Mouse (Mus musculus) forebrain, embryonic 16.5 days (tissue): Measurements from ENCODE around the gene Fibcd1. TPM values are rescaled to one million over a fixed set of nuclear protein-coding genes. Genes with fewer than 3 reads are reported as not detected.

Experiments used
- ATAC-seq: fragments of 200-750 bp; cut with Nextera tagmentation; 2 replicates; pipeline ENCODE4 v1.8.0; 2017; ENCODE audit warnings: mild to moderate bottlenecking, moderate library complexity
- H3K27ac ChIP-seq: fragments of 300-500 bp; sonication (generic); 2 replicates; pipeline ENCODE4 v1.5.1; 2014; ENCODE audit warnings: low read length, control low read depth
- H3K27me3 ChIP-seq: fragments of 300-500 bp; sonication (generic); replicated peaks from 2 replicates; pipeline ENCODE4 v1.6.1; 2014; ENCODE audit warnings: low read length; ENCODE audit not compliant: control insufficient read depth, insufficient read depth
- H3K36me3 ChIP-seq: fragments of 300-500 bp; sonication (generic); 2 replicates; pipeline ENCODE4 v1.6.1; 2014; ENCODE audit not compliant: control insufficient read depth, insufficient read depth
- H3K4me1 ChIP-seq: fragments of 300-500 bp; sonication (generic); replicated peaks from 2 replicates; pipeline ENCODE4 v1.6.1; 2014; ENCODE audit warnings: low read length; ENCODE audit not compliant: control insufficient read depth, insufficient read depth
- H3K4me2 ChIP-seq: fragments of 300-500 bp; sonication (generic); 2 replicates; pipeline ENCODE4 v1.6.1; 2014; ENCODE audit warnings: mild to moderate bottlenecking, low read length, control low read depth
- H3K4me3 ChIP-seq: fragments of 300-500 bp; sonication (generic); replicated peaks from 2 replicates; pipeline ENCODE4 v1.5.1; 2014; ENCODE audit warnings: mild to moderate bottlenecking, low read length, control low read depth
- H3K9ac ChIP-seq: fragments of 300-500 bp; sonication (generic); replicated peaks from 2 replicates; pipeline ENCODE4 v1.6.1; 2014; ENCODE audit warnings: low read depth, low read length, control low read depth
- H3K9me3 ChIP-seq: fragments of 300-500 bp; sonication (generic); 2 replicates; pipeline ENCODE4 v1.6.1; 2016; ENCODE audit warnings: low read length; ENCODE audit not compliant: control insufficient read depth
- WGBS: fragments of 180-500 bp; shearing (Covaris S2); extraction: QIAGEN DNeasy Blood & Tissue Kit; methylation state at CpG from one replicate; pipeline ENCODE4 v1.1.7; 2014; 5-methylcytosine and 5-hydroxymethylcytosine counted together
- polyA plus RNA-seq: library from polyadenylated mRNA; unstranded; fragments of >200 nt; fragmentation: Nextera tagmentation; extraction: Ambion mirVana; gene quantifications from 2 replicates; pipeline ENCODE4 v1.2.1, GENCODE M21; 2015

The Fibcd1 gene
- polyA plus RNA-seq, 1 experiment from 2014 or later: 4.2 TPM

- H3K4me1 ChIP-seq: no peaks in the 10 kb centered on the region
- 76% methylated on average over 17 of the region's 17 CpGs for WGBS
- H3K9me3 ChIP-seq: no peaks in the 10 kb centered on the region
- H3K27me3 ChIP-seq: peaks cover 16% of the 10 kb centered on the region
- H3K36me3 ChIP-seq: no peaks in the 10 kb centered on the region
- H3K4me3 ChIP-seq: no peak overlapping the region
- H3K9ac ChIP-seq: no peak overlapping the region
- H3K27ac ChIP-seq: no peak overlapping the region
- no peak for ATAC-seq
- H3K4me2 ChIP-seq: no peak overlapping the region
Observed at GRCm38 (mm10) chr2:31878610-31879009, 32.8 kb upstream of the Fibcd1 start.

- no peak overlapping the region for H3K4me3 ChIP-seq
- H3K36me3 ChIP-seq: no peaks in the 10 kb centered on the region
- H3K9ac ChIP-seq: no peak overlapping the region
- H3K4me2 ChIP-seq: no peak overlapping the region
- H3K27ac ChIP-seq: no peak overlapping the region
- peaks cover 11% of the 10 kb centered on the region; the same call in 1 of the 2 replicates for H3K27me3 ChIP-seq
- H3K4me1 ChIP-seq: no peaks in the 10 kb centered on the region
- no peak for ATAC-seq
- no peaks in the 10 kb centered on the region for H3K9me3 ChIP-seq
- WGBS: 9% methylated on average over 12 of the region's 12 CpGs
Observed at GRCm38 (mm10) chr2:31876446-31876845, 30.6 kb upstream of the Fibcd1 start.

- H3K27ac ChIP-seq: no peak overlapping the region
- no peak overlapping the region for H3K4me3 ChIP-seq
- no peaks in the 10 kb centered on the region for H3K9me3 ChIP-seq
- no peaks in the 10 kb centered on the region for H3K4me1 ChIP-seq
- peaks cover 9% of the 10 kb centered on the region; the same call in 1 of the 2 replicates for H3K27me3 ChIP-seq
- no peak for ATAC-seq
- 66% methylated on average over 26 of the region's 26 CpGs for WGBS
- no peak overlapping the region for H3K9ac ChIP-seq
- no peak overlapping the region for H3K4me2 ChIP-seq
- H3K36me3 ChIP-seq: no peaks in the 10 kb centered on the region
Observed at GRCm38 (mm10) chr2:31874290-31874855, 28.6 kb upstream of the Fibcd1 start.

GRCm38 (mm10) chr2:31870683-31871082 lies 24.9 kb upstream of the Fibcd1 start:
- 71% methylated on average over 3 of the region's 3 CpGs for WGBS
- H3K4me3 ChIP-seq: no peak overlapping the region
- H3K9me3 ChIP-seq: no peaks in the 10 kb centered on the region
- no peak overlapping the region for H3K4me2 ChIP-seq
- H3K36me3 ChIP-seq: no peaks in the 10 kb centered on the region
- H3K9ac ChIP-seq: no peak overlapping the region
- peaks cover under 1% of the 10 kb centered on the region; the same call in 1 of the 2 replicates for H3K4me1 ChIP-seq
- H3K27ac ChIP-seq: no peak overlapping the region
- ATAC-seq: no peak
- H3K27me3 ChIP-seq: peaks cover 2% of the 10 kb centered on the region; the same call in 1 of the 2 replicates

DNA sequence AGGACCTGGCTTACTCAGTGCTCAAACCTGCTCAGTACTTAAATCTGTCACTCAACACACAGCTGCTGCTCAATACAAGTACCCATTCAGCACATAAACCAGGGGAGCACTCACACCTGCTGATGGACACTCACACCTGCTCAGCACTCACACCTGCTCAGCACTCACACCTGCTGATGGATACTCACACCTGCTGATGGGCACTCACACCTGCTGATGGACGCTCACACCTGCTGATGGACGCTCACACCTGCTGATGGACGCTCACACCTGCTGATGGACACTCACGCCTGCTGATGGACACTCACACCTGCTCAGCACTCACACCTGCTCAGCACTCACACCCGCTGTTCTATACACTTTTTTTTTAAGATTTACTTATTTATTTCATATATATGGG lies 23.9 kb upstream of the Fibcd1 start:
- Histone ChIP-seq H3K4me1 (peaks cover 3% of the 10 kb centered on the region; the same call in 1 of the 2 replicates), H3K9ac (no peak overlapping the region), H3K36me3 (no peaks in the 10 kb centered on the region), H3K27me3 (no peaks in the 10 kb centered on the region), H3K4me3 (no peak overlapping the region), H3K4me2 (no peak overlapping the region), H3K9me3 (no peaks in the 10 kb centered on the region), H3K27ac (no peak overlapping the region)
- no peak for ATAC-seq
- 90% methylated on average over 5 of the region's 5 CpGs for WGBS

GRCm38 (mm10) chr2:31868538-31869164 lies 22.8 kb upstream of the Fibcd1 start:
- no peak overlapping the region for H3K27ac ChIP-seq
- H3K4me2 ChIP-seq: no peak overlapping the region
- WGBS: 82% methylated on average over 10 of the region's 10 CpGs
- no peaks in the 10 kb centered on the region for H3K36me3 ChIP-seq
- H3K4me1 ChIP-seq: peaks cover 3% of the 10 kb centered on the region; the same call in 1 of the 2 replicates
- no peak overlapping the region for H3K4me3 ChIP-seq
- no peaks in the 10 kb centered on the region for H3K27me3 ChIP-seq
- H3K9me3 ChIP-seq: no peaks in the 10 kb centered on the region
- ATAC-seq: no peak
- no peak overlapping the region for H3K9ac ChIP-seq

- H3K9ac ChIP-seq: no peak overlapping the region
- H3K36me3 ChIP-seq: no peaks in the 10 kb centered on the region
- H3K27ac ChIP-seq: no peak overlapping the region
- no peak overlapping the region for H3K4me3 ChIP-seq
- ATAC-seq: no peak
- H3K4me1 ChIP-seq: peaks cover 3% of the 10 kb centered on the region; the same call in 1 of the 2 replicates
- H3K4me2 ChIP-seq: no peak overlapping the region
- no peaks in the 10 kb centered on the region for H3K9me3 ChIP-seq
- WGBS: 89% methylated on average over 8 of the region's 8 CpGs
- H3K27me3 ChIP-seq: no peaks in the 10 kb centered on the region
Observed at GRCm38 (mm10) chr2:31867773-31868537, 22.1 kb upstream of the Fibcd1 start.

- ATAC-seq: no peak
- Histone ChIP-seq H3K4me2 (no peak overlapping the region), H3K36me3 (no peaks in the 10 kb centered on the region), H3K27me3 (no peaks in the 10 kb centered on the region), H3K4me3 (no peak overlapping the region), H3K4me1 (peaks cover 3% of the 10 kb centered on the region; the same call in 1 of the 2 replicates), H3K9ac (no peak overlapping the region), H3K27ac (no peak overlapping the region), H3K9me3 (no peaks in the 10 kb centered on the region)
- WGBS: 25% methylated on average over 2 of the region's 2 CpGs
Observed at GRCm38 (mm10) chr2:31865794-31866193, 20.0 kb upstream of the Fibcd1 start.

- no peaks in the 10 kb centered on the region for H3K36me3 ChIP-seq
- peaks cover 3% of the 10 kb centered on the region; the same call in 1 of the 2 replicates for H3K4me1 ChIP-seq
- no peaks in the 10 kb centered on the region for H3K27me3 ChIP-seq
- no peak overlapping the region for H3K4me2 ChIP-seq
- WGBS: 72% methylated on average over 4 of the region's 4 CpGs
- ATAC-seq: no peak
- H3K9ac ChIP-seq: no peak overlapping the region
- no peak overlapping the region for H3K4me3 ChIP-seq
- H3K9me3 ChIP-seq: no peaks in the 10 kb centered on the region
- no peak overlapping the region for H3K27ac ChIP-seq
Observed at GRCm38 (mm10) chr2:31865322-31865721, 19.5 kb upstream of the Fibcd1 start.
